Mouse (Mus musculus): ENCODE results near the gene Rnf213.

- no peak for TF ChIP-seq CTCF (IDR thresholded peaks at IDR 0.05; ENCODE audit: extremely low read depth, insufficient read length, insufficient replicate concordance, low read depth, low read length)
- TF ChIP-seq POLR2A (IDR thresholded peaks at IDR 0.05; ENCODE audit: low read depth, low read length): no peak
Measured at GRCm38 (mm10) chr11:119386306-119386705, 6.6 kb upstream of the Rnf213 start.

All from small intestine, adult 2 months (tissue).